Comparison of ENCODE assay signal across 9 mouse cellular contexts in the genomic region with DNA sequence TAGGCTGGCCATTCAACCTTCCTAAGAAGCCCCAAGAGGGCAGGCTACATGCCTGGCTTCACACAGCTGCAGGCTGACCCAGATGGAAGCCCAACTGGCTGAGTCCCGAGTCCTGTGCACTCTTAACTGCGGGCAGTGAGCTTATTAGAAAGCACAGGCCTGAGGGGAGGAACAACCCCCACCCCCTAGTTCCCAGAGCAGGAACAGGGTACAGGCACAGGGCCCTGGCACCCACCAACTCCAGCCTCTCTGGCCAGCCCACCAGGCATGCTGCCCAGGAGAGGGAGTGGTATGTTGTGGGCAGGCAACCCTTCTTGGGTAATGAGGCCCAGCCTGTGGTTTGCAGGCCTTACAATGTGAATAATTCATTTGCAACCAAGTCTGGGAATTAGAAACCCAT. TPM values are rescaled to one million over a fixed set of nuclear protein-coding genes. Genes with fewer than 3 reads are reported as not detected.
A peak's percentile ranks its signal among the peaks of the same experiment; 100 is the strongest.
DNase-seq lines count a peak whose midpoint lies in the region; ATAC-seq lines count a peak whose summit lies in the region.
"Had no signal": no experiment of that assay in that cellular context is flagged by ENCODE, and none has a peak within 500 bp of the region (broad histone marks: within the 10 kb centered on the region; RNA-seq: fewer than 3 reads in every experiment).

No protein-coding gene starts in this region.

- peak; percentile 21; the same call in 1 of the 2 replicates for ATAC-seq in neural tube, embryonic 13.5 days (ENCODE audit: low read depth)
- ATAC-seq in forebrain, embryonic 16.5 days = peak; percentile 78
- ATAC-seq in midbrain, embryonic 12.5 days (ENCODE audit: low FRiP score, low read depth) = no peak
- ATAC-seq in erythroid progenitor cell, adult 5-6 weeks (replicated peaks; ENCODE audit: low FRiP score, poor library complexity, severe bottlenecking) = no peak
- ATAC-seq in activated CD4-positive, CD25-positive, alpha-beta regulatory T cell, adult 4 months = no peak

- no peak overlapping the region for H3K9ac ChIP-seq in neural tube, embryonic 13.5 days
- H3K9ac ChIP-seq in forebrain, embryonic 16.5 days (replicated peaks; ENCODE audit: low read depth, low read length) = no peak overlapping the region
- no peak overlapping the region for H3K9ac ChIP-seq in midbrain, embryonic 12.5 days (replicated peaks)

- DNase-seq in neural tube, embryonic 10.5 days (ENCODE audit: extremely low spot score, low spot score) = no peak
- peak; percentile 33 for DNase-seq in kidney, adult 9 months
- DNase-seq in testis, postnatal 10 days (ENCODE audit: low spot score) = no peak

- no peaks in the 10 kb centered on the region for H3K36me3 ChIP-seq in neural tube, embryonic 13.5 days
- H3K36me3 ChIP-seq in forebrain, embryonic 16.5 days (ENCODE audit: control insufficient read depth, insufficient read depth) = no peaks in the 10 kb centered on the region
- no peaks in the 10 kb centered on the region for H3K36me3 ChIP-seq in midbrain, embryonic 12.5 days

- no peak overlapping the region for H3K4me2 ChIP-seq in neural tube, embryonic 13.5 days
- no peak overlapping the region for H3K4me2 ChIP-seq in forebrain, embryonic 16.5 days (ENCODE audit: low read length)
- H3K4me2 ChIP-seq in midbrain, embryonic 12.5 days (replicated peaks) = no peak overlapping the region

- H3K4me3 ChIP-seq in neural tube, embryonic 13.5 days = no peak overlapping the region
- no peak overlapping the region for H3K4me3 ChIP-seq in forebrain, embryonic 16.5 days (replicated peaks; ENCODE audit: low read length)
- H3K4me3 ChIP-seq in midbrain, embryonic 12.5 days = no peak overlapping the region
- H3K4me3 ChIP-seq: megakaryocyte, embryonic 14.5 days had no signal

- 0 out of 2 replicates have a peak overlapping the region, but pooled peaks have one; percentile 1 for H3K27ac ChIP-seq in neural tube, embryonic 13.5 days (replicated peaks)
- 0 out of 2 replicates have a peak overlapping the region, but pooled peaks have one; percentile 14 for H3K27ac ChIP-seq in forebrain, embryonic 16.5 days (ENCODE audit: low read length)
- peak overlapping the region; percentile 27; the same call in 1 of the 2 replicates for H3K27ac ChIP-seq in midbrain, embryonic 12.5 days (replicated peaks)

- no peaks in the 10 kb centered on the region for H3K9me3 ChIP-seq in neural tube, embryonic 13.5 days
- no peaks in the 10 kb centered on the region for H3K9me3 ChIP-seq in forebrain, embryonic 16.5 days (ENCODE audit: control insufficient read depth, low read length)
- H3K9me3 ChIP-seq in midbrain, embryonic 12.5 days = no peaks in the 10 kb centered on the region
- H3K9me3 ChIP-seq: megakaryocyte, embryonic 14.5 days had no signal

- peaks cover 3% of the 10 kb centered on the region for H3K27me3 ChIP-seq in neural tube, embryonic 13.5 days
- H3K27me3 ChIP-seq in forebrain, embryonic 16.5 days (replicated peaks; ENCODE audit: control insufficient read depth, insufficient read depth, low read length) = no peaks in the 10 kb centered on the region
- peaks cover 41% of the 10 kb centered on the region for H3K27me3 ChIP-seq in midbrain, embryonic 12.5 days

- peaks cover 60% of the 10 kb centered on the region for H3K4me1 ChIP-seq in neural tube, embryonic 13.5 days (replicated peaks)
- H3K4me1 ChIP-seq in forebrain, embryonic 16.5 days (replicated peaks; ENCODE audit: control insufficient read depth, insufficient read depth, low read length) = peaks cover 29% of the 10 kb centered on the region
- peaks cover 53% of the 10 kb centered on the region for H3K4me1 ChIP-seq in midbrain, embryonic 12.5 days

- WGBS in neural tube, embryonic 13.5 days = 40% methylated on average over 2 of the region's 2 CpGs
- 41% methylated on average over 2 of the region's 2 CpGs for WGBS in forebrain, embryonic 16.5 days
- 42% methylated on average over 2 of the region's 2 CpGs for WGBS in midbrain, embryonic 12.5 days

RNA-seq across cellular contexts. Expression of a gene that starts 7.1 kb away (rescaled TPM):
- polyA plus RNA-seq in neural tube, embryonic 13.5 days (2015; fragmentation: Nextera tagmentation; extraction: Ambion mirVana) = 4.6 and 4.8 TPM in 2 replicates
- 5.0 and 5.7 TPM in 2 replicates for polyA plus RNA-seq in forebrain, embryonic 16.5 days (2015; fragmentation: Nextera tagmentation; extraction: Ambion mirVana)
- 21.8 and 24.2 TPM in 2 replicates for polyA plus RNA-seq in midbrain, embryonic 12.5 days (2016; fragmentation: Nextera tagmentation; extraction: Ambion mirVana)
- not detected in 2 replicates for total RNA-seq in erythroid progenitor cell, adult 5-6 weeks (2015; ENCODE audit: low replicate concordance)
- total RNA-seq in erythroid progenitor cell, adult 5-6 weeks (2017; ENCODE audit: low replicate concordance) = not detected in 2 replicates
- polyA plus RNA-seq in activated CD4-positive, CD25-positive, alpha-beta regulatory T cell, adult 4 months (2017; shearing (Covaris generic)) = under 1 TPM in 1 of 2 experiments, not detected in 1; 0.07 TPM

Comparison
In these comparisons a context has a peak if more than half of its experiments do, and no peak if none do; other contexts are left out.
1. ATAC-seq: peak in neural tube, embryonic 13.5 days (single experiment) and forebrain, embryonic 16.5 days (single experiment); none in midbrain, embryonic 12.5 days (single experiment), erythroid progenitor cell, adult 5-6 weeks (single experiment) and activated CD4-positive, CD25-positive, alpha-beta regulatory T cell, adult 4 months (single experiment).
2. Peak in every context shown above with its lines, with median percentiles within 50 percentile points of each other: H3K27ac ChIP-seq.